Mouse (Mus musculus): Measurements from ENCODE around the gene Nup62.

DNA sequence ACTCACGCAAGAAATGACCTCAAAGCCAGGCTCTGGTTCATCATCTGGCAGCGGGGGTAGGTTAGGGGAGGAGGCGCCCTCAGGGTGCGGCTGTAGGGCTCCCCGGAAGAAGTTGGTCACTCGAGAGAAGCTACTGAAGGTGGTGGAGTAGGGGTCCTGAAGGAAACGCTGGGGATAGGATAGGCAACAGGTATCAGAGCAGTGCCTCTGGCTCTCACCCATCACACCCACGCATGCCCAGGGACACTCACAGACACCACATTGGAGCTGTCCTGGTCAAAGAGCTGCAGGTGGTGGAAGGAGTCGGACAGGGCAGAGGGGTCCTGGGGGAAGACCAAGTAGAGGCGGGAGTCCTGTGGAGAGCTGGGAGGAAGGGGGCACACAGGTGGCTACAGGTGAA lies 29.1 kb downstream of the Nup62 start:
- TF ChIP-seq POLR2A (IDR thresholded peaks at IDR 0.05; ENCODE audit: borderline replicate concordance, low read depth, low read length) (no peak), CTCF (IDR thresholded peaks at IDR 0.05; ENCODE audit: low read depth, low read length) (no peak)
